Mouse (Mus musculus) MEL (cell line): ENCODE results near the gene Tead1.

Experiments used
- CTCF ChIP-seq, 3 experiments: IDR thresholded peaks in 2 of 3; conservative IDR thresholded peaks in 1 of 3; 2 replicates each; pipeline ENCODE4 v1.5.1; 2011 to 2012; ENCODE audit warnings: low read length in 3 of 3, low read depth in 2 of 3, mild to moderate bottlenecking in 2 of 3, improper control_type of control experiment in 1 of 3, inconsistent platforms in 1 of 3, mixed read lengths in 1 of 3, moderate library complexity in 1 of 3; ENCODE audit not compliant: control insufficient read depth in 1 of 3, insufficient read depth in 1 of 3, poor library complexity in 1 of 3, severe bottlenecking in 1 of 3
- E2F4 ChIP-seq: IDR thresholded peaks from 2 replicates; pipeline ENCODE4 v1.6.1; 2011; ENCODE audit warnings: low read depth, low read length, improper control_type of control experiment, borderline replicate concordance
- GABPA ChIP-seq: IDR thresholded peaks from 2 replicates; pipeline ENCODE4 v1.6.1; 2012; ENCODE audit warnings: low read depth, mild to moderate bottlenecking, inconsistent platforms, low read length, improper control_type of control experiment, moderate library complexity
- JUND ChIP-seq: IDR thresholded peaks from 2 replicates; pipeline ENCODE4 v1.6.1; 2011; ENCODE audit warnings: low read depth, mild to moderate bottlenecking, improper control_type of control experiment, low read length
- MAFK ChIP-seq: IDR thresholded peaks from 2 replicates; pipeline ENCODE4 v1.6.1; 2011; ENCODE audit warnings: low read depth, mild to moderate bottlenecking, low read length, improper control_type of control experiment, borderline replicate concordance
- MXI1 ChIP-seq: IDR thresholded peaks from 2 replicates; pipeline ENCODE4 v1.6.1; 2011; ENCODE audit warnings: mild to moderate bottlenecking, low read depth, low read length, improper control_type of control experiment
- MYC ChIP-seq: IDR thresholded peaks from 2 replicates; pipeline ENCODE4 v1.6.1; 2011; ENCODE audit warnings: low read depth, mild to moderate bottlenecking, low read length, improper control_type of control experiment, moderate library complexity
- NRF1 ChIP-seq: IDR thresholded peaks from 2 replicates; pipeline ENCODE4 v1.6.1; 2014; ENCODE audit warnings: low read depth, mild to moderate bottlenecking, inconsistent platforms, low read length, improper control_type of control experiment, moderate library complexity; ENCODE audit not compliant: poor library complexity, insufficient read depth, severe bottlenecking
- POLR2A ChIP-seq, 2 experiments: IDR thresholded peaks; 2 replicates each; pipeline ENCODE4 v1.6.1; 2011 to 2012; ENCODE audit warnings: low read length in 2 of 2, mild to moderate bottlenecking in 2 of 2, control low read depth in 1 of 2, improper control_type of control experiment in 1 of 2, low read depth in 1 of 2, moderate library complexity in 1 of 2; ENCODE audit not compliant: control insufficient read depth in 1 of 2, insufficient read depth in 1 of 2, poor library complexity in 1 of 2
- POLR2AphosphoS5 ChIP-seq: IDR thresholded peaks from 2 replicates; pipeline ENCODE4 v1.6.1; 2012; ENCODE audit warnings: low read depth, borderline replicate concordance, mild to moderate bottlenecking, inconsistent platforms, low read length, moderate library complexity, mixed read lengths
- RAD21 ChIP-seq: IDR thresholded peaks from 2 replicates; pipeline ENCODE4 v1.6.1; 2011; ENCODE audit warnings: mild to moderate bottlenecking, low read depth, low read length, improper control_type of control experiment
- SIN3A ChIP-seq: IDR thresholded peaks from 2 replicates; pipeline ENCODE4 v1.6.1; 2012; ENCODE audit warnings: low read length, improper control_type of control experiment, inconsistent platforms
- SMC3 ChIP-seq: IDR thresholded peaks from 2 replicates; pipeline ENCODE4 v1.6.1; 2011; ENCODE audit warnings: low read depth, low read length, improper control_type of control experiment
- ZC3H11A ChIP-seq: IDR thresholded peaks from 2 replicates; pipeline ENCODE4 v1.6.1; 2012; ENCODE audit warnings: low read depth, mild to moderate bottlenecking, inconsistent platforms, low read length, improper control_type of control experiment

GRCm38 (mm10) chr7:112856583-112856982, 177.5 kb downstream of the Tead1 start:
- TF ChIP-seq MAFK (no peak), ZC3H11A (no peak), CTCF (IDR thresholded peaks at IDR 0.05 in 2 of 3, conservative IDR thresholded peaks at IDR 0.05 in 1 of 3; ENCODE audit: control insufficient read depth in 1 of 3, insufficient read depth in 1 of 3, low read depth in 2 of 3, low read length in 3 of 3, poor library complexity in 1 of 3, severe bottlenecking in 1 of 3) (no peak), POLR2A (IDR thresholded peaks at IDR 0.05; ENCODE audit: control insufficient read depth in 1 of 2, insufficient read depth in 1 of 2, low read depth in 1 of 2, low read length in 2 of 2, poor library complexity in 1 of 2) (no peak), SIN3A (no peak), MXI1 (no peak), RAD21 (no peak), JUND (no peak), SMC3 (no peak), GABPA (no peak), POLR2AphosphoS5 (no peak), NRF1 (no peak), MYC (no peak), E2F4 (no peak)
